Mouse (Mus musculus) hindbrain, embryonic 14.5 days (tissue): ENCODE data around the gene Gm45623. TPM values are rescaled to one million over a fixed set of nuclear protein-coding genes. Genes with fewer than 3 reads are reported as not detected.
A peak's percentile ranks its signal among the peaks of the same experiment; 100 is the strongest.

Experiments
- ATAC-seq: fragments of 200-750 bp; cut with Nextera tagmentation; 2 replicates; pipeline ENCODE4 v1.8.0; 2017; ENCODE audit warnings: moderate number of reproducible peaks, mild to moderate bottlenecking, moderate TSS enrichment, moderate library complexity; ENCODE audit not compliant: low FRiP score
- DNase-seq: peaks from one replicate; pipeline ENCODE4 v3.0.0-alpha.2; 2015; ENCODE audit warnings: low spot score
- H3K27ac ChIP-seq: fragments of 300-500 bp; sonication (generic); 2 replicates; pipeline ENCODE4 v1.5.1; 2014; ENCODE audit warnings: mild to moderate bottlenecking, moderate library complexity
- H3K27me3 ChIP-seq: fragments of 300-500 bp; sonication (generic); 2 replicates; pipeline ENCODE4 v1.6.1; 2014; ENCODE audit warnings: mild to moderate bottlenecking, low read length, mixed read lengths; ENCODE audit not compliant: control insufficient read depth, insufficient read depth
- H3K36me3 ChIP-seq: fragments of 300-500 bp; sonication (generic); replicated peaks from 2 replicates; pipeline ENCODE4 v1.6.1; 2014; ENCODE audit not compliant: control insufficient read depth, insufficient read depth
- H3K4me1 ChIP-seq: fragments of 300-500 bp; sonication (generic); replicated peaks from 2 replicates; pipeline ENCODE4 v1.6.1; 2014; ENCODE audit warnings: antibody characterized with exemption, low read length, mixed read lengths; ENCODE audit not compliant: control insufficient read depth, insufficient read depth
- H3K4me2 ChIP-seq: fragments of 300-500 bp; sonication (generic); replicated peaks from 2 replicates; pipeline ENCODE4 v1.6.1; 2014; ENCODE audit warnings: mild to moderate bottlenecking, moderate library complexity
- H3K4me3 ChIP-seq: fragments of 300-500 bp; sonication (generic); replicated peaks from 2 replicates; pipeline ENCODE4 v1.5.1; 2014; ENCODE audit warnings: mild to moderate bottlenecking, low read length
- H3K9ac ChIP-seq: fragments of 300-500 bp; sonication (generic); 2 replicates; pipeline ENCODE4 v1.6.1; 2014
- H3K9me3 ChIP-seq: fragments of 300-500 bp; sonication (generic); 2 replicates; pipeline ENCODE4 v1.6.1; 2016; ENCODE audit warnings: low read length; ENCODE audit not compliant: control insufficient read depth
- WGBS: fragments of 180-500 bp; shearing (Covaris S2); extraction: QIAGEN DNeasy Blood & Tissue Kit; methylation state at CpG from one replicate; pipeline ENCODE4 v1.1.7; 2014; 5-methylcytosine and 5-hydroxymethylcytosine counted together
- polyA plus RNA-seq: library from polyadenylated mRNA; unstranded; fragments of >200 nt; fragmentation: Nextera tagmentation; extraction: Ambion mirVana; gene quantifications from 2 replicates; pipeline ENCODE4 v1.2.1, GENCODE M21; 2014

Gm45623 gene
- polyA plus RNA-seq, 1 experiment from 2014 or later = 2.9 TPM

- no peaks in the 10 kb centered on the region for H3K27me3 ChIP-seq
- DNase-seq = no peak
- H3K36me3 ChIP-seq = no peaks in the 10 kb centered on the region; the same call in 1 of the 2 replicates
- H3K4me1 ChIP-seq = peaks cover 48% of the 10 kb centered on the region
- H3K27ac ChIP-seq = no peak overlapping the region
- H3K4me3 ChIP-seq = no peak overlapping the region
- no peak for ATAC-seq
- no peaks in the 10 kb centered on the region for H3K9me3 ChIP-seq
- H3K4me2 ChIP-seq = no peak overlapping the region
- no peak overlapping the region for H3K9ac ChIP-seq
- WGBS = 96% methylated on average over 4 of the region's 4 CpGs
These were observed 46.5 kb downstream of the Gm45623 start for GRCm38 (mm10) chr13:56707111-56707510.

GRCm38 (mm10) chr13:56704596-56704995 is 49.0 kb downstream of the Gm45623 start:
- Histone ChIP-seq H3K4me1 (peaks cover 41% of the 10 kb centered on the region), H3K27ac (no peak overlapping the region), H3K9ac (peak overlapping the region; percentile 96), H3K27me3 (no peaks in the 10 kb centered on the region), H3K4me2 (peak overlapping the region; percentile 71), H3K4me3 (peak overlapping the region; percentile 75), H3K36me3 (no peaks in the 10 kb centered on the region; the same call in 1 of the 2 replicates), H3K9me3 (no peaks in the 10 kb centered on the region)
- ATAC-seq = no peak
- DNase-seq = no peak
- WGBS = 63% methylated on average over 2 of the region's 2 CpGs

GRCm38 (mm10) chr13:56703871-56704321 is 49.7 kb downstream of the Gm45623 start:
- peak overlapping the region; percentile 75 for H3K4me3 ChIP-seq
- no peaks in the 10 kb centered on the region for H3K27me3 ChIP-seq
- peak overlapping the region; percentile 96 for H3K9ac ChIP-seq
- peak; percentile 15; the same call in 1 of the 2 replicates for ATAC-seq
- peak overlapping the region; percentile 71 for H3K4me2 ChIP-seq
- peaks cover 39% of the 10 kb centered on the region for H3K4me1 ChIP-seq
- no peak for DNase-seq
- H3K36me3 ChIP-seq = no peaks in the 10 kb centered on the region; the same call in 1 of the 2 replicates
- no peaks in the 10 kb centered on the region for H3K9me3 ChIP-seq
- under 1% methylated on average over 11 of the region's 11 CpGs for WGBS
- peak overlapping the region; percentile 99 for H3K27ac ChIP-seq

GRCm38 (mm10) chr13:56703222-56703870 is 50.3 kb downstream of the Gm45623 start:
- Histone ChIP-seq H3K4me2 (peak overlapping the region; percentile 71), H3K9ac (peak overlapping the region; percentile 96), H3K4me1 (peaks cover 43% of the 10 kb centered on the region), H3K4me3 (peak overlapping the region; percentile 75), H3K9me3 (no peaks in the 10 kb centered on the region), H3K27ac (peak overlapping the region; percentile 99), H3K27me3 (no peaks in the 10 kb centered on the region), H3K36me3 (no peaks in the 10 kb centered on the region; the same call in 1 of the 2 replicates)
- WGBS = 1% methylated on average over 45 of the region's 80 CpGs
- ATAC-seq = peak; percentile 78
- peak; percentile 75 for DNase-seq

- 5% methylated on average over 54 of the region's 62 CpGs for WGBS
- H3K4me1 ChIP-seq = peaks cover 48% of the 10 kb centered on the region
- ATAC-seq (peak; percentile 89), DNase-seq (peak; percentile 95)
- no peaks in the 10 kb centered on the region for H3K9me3 ChIP-seq
- H3K9ac ChIP-seq = peak within 1 kb of the TSS; percentile 96
- H3K4me3 ChIP-seq = peak within 1 kb of the TSS; percentile 75
- H3K4me2 ChIP-seq = peak within 1 kb of the TSS; percentile 71
- H3K36me3 ChIP-seq = no peaks in the 10 kb centered on the region; the same call in 1 of the 2 replicates
- no peaks in the 10 kb centered on the region for H3K27me3 ChIP-seq
- peak within 1 kb of the TSS; percentile 99 for H3K27ac ChIP-seq
These were observed 51.0 kb downstream of the Gm45623 start, which contains the start of gene Smad5 for GRCm38 (mm10) chr13:56702469-56703221. Gene Smad5 (plus strand): TSS chr13:56703010.

Other genes starting within 250 kb of the Gm45623 start
- 3.9 and 4.1 TPM in 2 replicates for gene Fbxl21, start 231.4 kb downstream of the Gm45623 start, polyA plus RNA-seq
- not detected in 2 replicates for gene Lect2, start 205.3 kb downstream of the Gm45623 start, polyA plus RNA-seq
- 5.2 and 7.1 TPM in 2 replicates for gene Tgfbi, start 144.3 kb downstream of the Gm45623 start, polyA plus RNA-seq
- 32.3 and 33.8 TPM in 2 replicates for gene Smad5, start 50.8 kb downstream of the Gm45623 start, polyA plus RNA-seq
- gene Trpc7, start 142.2 kb upstream of the Gm45623 start, polyA plus RNA-seq = 3.6 and 4.9 TPM in 2 replicates